Mouse (Mus musculus): Measurements from ENCODE around the gene Sla2.
"Not testable (repeated sequence)": the region's sequence is repeated elsewhere in the genome, so short reads cannot be mapped to it uniquely, and the experiment has no call there.

Sla2 gene

GRCm38 (mm10) chr2:156901883-156902282 lies 14.9 kb upstream of the Sla2 start:
- DNase-seq (ENCODE audit: low read depth, low spot score), result no peak

GRCm38 (mm10) chr2:156901344-156901743 lies 14.4 kb upstream of the Sla2 start:
- DNase-seq (ENCODE audit: low read depth, low spot score), result no peak

- no peak for DNase-seq (ENCODE audit: low read depth, low spot score)
Observed at GRCm38 (mm10) chr2:156899184-156899583, 12.2 kb upstream of the Sla2 start.

GRCm38 (mm10) chr2:156898374-156898773 lies 11.4 kb upstream of the Sla2 start:
- no peak for DNase-seq (ENCODE audit: low read depth, low spot score)

GRCm38 (mm10) chr2:156897034-156897433 lies 10.0 kb upstream of the Sla2 start:
- no peak for DNase-seq (ENCODE audit: low read depth, low spot score)

- no peak for DNase-seq (ENCODE audit: low read depth, low spot score)
Observed at GRCm38 (mm10) chr2:156896384-156896914, 9.5 kb upstream of the Sla2 start.

GRCm38 (mm10) chr2:156894496-156895265 lies 7.7 kb upstream of the Sla2 start:
- no peak for DNase-seq (ENCODE audit: low read depth, low spot score)

- no peak for DNase-seq (ENCODE audit: low read depth, low spot score)
Observed at GRCm38 (mm10) chr2:156892821-156893220, 5.8 kb upstream of the Sla2 start.

- no peak for DNase-seq (ENCODE audit: low read depth, low spot score)
Observed at GRCm38 (mm10) chr2:156892240-156892639, 5.2 kb upstream of the Sla2 start.

GRCm38 (mm10) chr2:156888490-156888889 lies 1.5 kb upstream of the Sla2 start:
- no peak for DNase-seq (ENCODE audit: low read depth, low spot score)

- peak; percentile 39 for DNase-seq (ENCODE audit: low read depth, low spot score)
Observed at GRCm38 (mm10) chr2:156886084-156886631, 834 bp downstream of the Sla2 start.

- DNase-seq (ENCODE audit: low read depth, low spot score), result not testable (repeated sequence)
Observed at GRCm38 (mm10) chr2:156885666-156886065, 1.3 kb downstream of the Sla2 start.

GRCm38 (mm10) chr2:156884396-156885211 lies 2.4 kb downstream of the Sla2 start:
- DNase-seq (ENCODE audit: low read depth, low spot score), result no peak

GRCm38 (mm10) chr2:156882431-156883001 lies 4.5 kb downstream of the Sla2 start:
- peak; percentile 89 for DNase-seq (ENCODE audit: low read depth, low spot score)

GRCm38 (mm10) chr2:156879541-156879940 lies 7.5 kb downstream of the Sla2 start:
- no peak for DNase-seq (ENCODE audit: low read depth, low spot score)

GRCm38 (mm10) chr2:156877726-156878125 lies 9.3 kb downstream of the Sla2 start:
- peak; percentile 81 for DNase-seq (ENCODE audit: low read depth, low spot score)

GRCm38 (mm10) chr2:156874760-156875510 lies 12.1 kb downstream of the Sla2 start:
- DNase-seq (ENCODE audit: low read depth, low spot score), result no peak

GRCm38 (mm10) chr2:156874047-156874759 lies 12.8 kb downstream of the Sla2 start:
- DNase-seq (ENCODE audit: low read depth, low spot score), result no peak

- peak; percentile 78 for DNase-seq (ENCODE audit: low read depth, low spot score)
Observed at GRCm38 (mm10) chr2:156873629-156874028, 13.4 kb downstream of the Sla2 start.

- DNase-seq (ENCODE audit: low read depth, low spot score), result no peak
Observed at GRCm38 (mm10) chr2:156870519-156870918, 16.5 kb downstream of the Sla2 start.
